Mouse (Mus musculus): ENCODE results near the gene Ston2.

Gene Ston2

GRCm38 (mm10) chr12:91660640-91661417, 127.4 kb downstream of the Ston2 start:
- no peak for DNase-seq (ENCODE audit: low spot score)

- DNase-seq (ENCODE audit: low spot score), result no peak
These were observed 133.6 kb downstream of the Ston2 start for GRCm38 (mm10) chr12:91654399-91655122.

GRCm38 (mm10) chr12:91648426-91648825, 139.8 kb downstream of the Ston2 start:
- DNase-seq (ENCODE audit: low spot score), result no peak

- DNase-seq (ENCODE audit: low spot score), result no peak
These were observed 142.6 kb downstream of the Ston2 start for GRCm38 (mm10) chr12:91645361-91646123.

- DNase-seq (ENCODE audit: low spot score), result no peak
These were observed 145.0 kb downstream of the Ston2 start for GRCm38 (mm10) chr12:91643221-91643620.

GRCm38 (mm10) chr12:91642426-91643093, 145.6 kb downstream of the Ston2 start:
- DNase-seq (ENCODE audit: low spot score), result no peak

- DNase-seq (ENCODE audit: low spot score), result no peak
These were observed 146.5 kb downstream of the Ston2 start for GRCm38 (mm10) chr12:91641631-91642141.

GRCm38 (mm10) chr12:91641133-91641532, 147.1 kb downstream of the Ston2 start:
- no peak for DNase-seq (ENCODE audit: low spot score)

GRCm38 (mm10) chr12:91640712-91641111, 147.5 kb downstream of the Ston2 start:
- DNase-seq (ENCODE audit: low spot score), result no peak

- DNase-seq (ENCODE audit: low spot score), result no peak
These were observed 149.8 kb downstream of the Ston2 start for GRCm38 (mm10) chr12:91638351-91638750.

GRCm38 (mm10) chr12:91637136-91637909, 150.9 kb downstream of the Ston2 start:
- no peak for DNase-seq (ENCODE audit: low spot score)

GRCm38 (mm10) chr12:91626482-91626881, 161.7 kb downstream of the Ston2 start:
- DNase-seq (ENCODE audit: low spot score), result no peak

GRCm38 (mm10) chr12:91625013-91625412, 163.2 kb downstream of the Ston2 start:
- DNase-seq (ENCODE audit: low spot score), result no peak

- no peak for DNase-seq (ENCODE audit: low spot score)
These were observed 178.8 kb downstream of the Ston2 start for GRCm38 (mm10) chr12:91609425-91609824.

GRCm38 (mm10) chr12:91607678-91608077, 180.5 kb downstream of the Ston2 start:
- no peak for DNase-seq (ENCODE audit: low spot score)

GRCm38 (mm10) chr12:91606651-91607050, 181.5 kb downstream of the Ston2 start:
- no peak for DNase-seq (ENCODE audit: low spot score)

- DNase-seq (ENCODE audit: low spot score), result no peak
These were observed 183.6 kb downstream of the Ston2 start for GRCm38 (mm10) chr12:91604600-91604999.

- no peak for DNase-seq (ENCODE audit: low spot score)
These were observed 196.1 kb downstream of the Ston2 start for GRCm38 (mm10) chr12:91592128-91592527.

GRCm38 (mm10) chr12:91591191-91591590, 197.0 kb downstream of the Ston2 start:
- DNase-seq (ENCODE audit: low spot score), result no peak

GRCm38 (mm10) chr12:91590716-91591115, 197.5 kb downstream of the Ston2 start:
- DNase-seq (ENCODE audit: low spot score), result no peak

Measured in ovary, postnatal 10 days (tissue).